Comparison of ENCODE assay signal across 9 mouse cellular contexts in genomic region chr5:20880386-20880785, GRCm38 (mm10). TPM values are rescaled to one million over a fixed set of nuclear protein-coding genes. Genes with fewer than 3 reads are reported as not detected.
A peak's percentile ranks its signal among the peaks of the same experiment; 100 is the strongest.
DNase-seq lines count a peak whose midpoint lies in the region; ATAC-seq and TF ChIP-seq lines count a peak whose summit lies in the region.
"Had no signal": no experiment of that assay in that cellular context is flagged by ENCODE, and none has a peak within 500 bp of the region (broad histone marks: within the 10 kb centered on the region; RNA-seq: fewer than 3 reads in every experiment).

No protein-coding gene starts in this region.

- H3K36me3 ChIP-seq in liver, adult 2 months (ENCODE audit: control insufficient read depth, insufficient read depth, low read length), result no peaks in the 10 kb centered on the region
- H3K36me3 ChIP-seq in limb, embryonic 11.5 days (ENCODE audit: control insufficient read depth, insufficient read depth, low read length), result no peaks in the 10 kb centered on the region
- no peaks in the 10 kb centered on the region for H3K36me3 ChIP-seq in neural tube, embryonic 14.5 days (ENCODE audit: control insufficient read depth, insufficient read depth, low read length)

- H3K27me3 ChIP-seq in liver, adult 2 months (ENCODE audit: control insufficient read depth, insufficient read depth, low read length), result no peaks in the 10 kb centered on the region
- H3K27me3 ChIP-seq in limb, embryonic 11.5 days (ENCODE audit: control insufficient read depth, insufficient read depth, low read length), result no peaks in the 10 kb centered on the region
- H3K27me3 ChIP-seq in neural tube, embryonic 14.5 days (ENCODE audit: control insufficient read depth, insufficient read depth, low read length), result no peaks in the 10 kb centered on the region

- H3K79me2 ChIP-seq in liver, adult 2 months (ENCODE audit: control insufficient read depth, insufficient read depth, low read length), result no peaks in the 10 kb centered on the region

- DNase-seq in liver, adult 2 months (ENCODE audit: extremely low read depth, low read depth, low spot score), result peak; percentile 12
- DNase-seq in liver, result no peak
- DNase-seq in limb, embryonic 11.5 days (ENCODE audit: low spot score), result no peak
- no peak for DNase-seq in cerebellum, postnatal 25 days
- no peak for DNase-seq in cerebellum, adult 11-12 months
- no peak for DNase-seq in layer of hippocampus, adult 9-10 months (ENCODE audit: low spot score)
- DNase-seq: thymus, adult 2 months had no signal

- no peak overlapping the region for H3K9ac ChIP-seq in liver, adult 2 months (ENCODE audit: low read depth, low read length)
- H3K9ac ChIP-seq in limb, embryonic 11.5 days (ENCODE audit: low read length), result no peak overlapping the region; the same call in 1 of the 2 replicates
- no peak overlapping the region for H3K9ac ChIP-seq in neural tube, embryonic 14.5 days (replicated peaks; ENCODE audit: low read depth, low read length)

- no peak overlapping the region for H3K4me3 ChIP-seq in liver, adult 2 months (ENCODE audit: insufficient read depth, low read depth, low read length)
- peak overlapping the region; percentile 4; the same call in 1 of the 2 replicates for H3K4me3 ChIP-seq in embryonic fibroblast, embryonic 13.5 days (ENCODE audit: insufficient read depth, low read length)
- H3K4me3 ChIP-seq in limb, embryonic 11.5 days (ENCODE audit: low read depth, low read length), result peak overlapping the region; percentile 73
- H3K4me3 ChIP-seq in neural tube, embryonic 14.5 days (ENCODE audit: low read depth, low read length), result peak overlapping the region; percentile 80

- H3K9me3 ChIP-seq in limb, embryonic 11.5 days (ENCODE audit: control insufficient read depth, low read length), result no peaks in the 10 kb centered on the region
- no peaks in the 10 kb centered on the region for H3K9me3 ChIP-seq in neural tube, embryonic 14.5 days (ENCODE audit: control insufficient read depth, low read length)

- ATAC-seq in limb, embryonic 11.5 days (ENCODE audit: insufficient number of reproducible peaks, low FRiP score, low TSS enrichment, low read depth), result no peak
- no peak for ATAC-seq in neural tube, embryonic 14.5 days (ENCODE audit: low read depth)

- H3K4me1 ChIP-seq in liver, adult 2 months (ENCODE audit: control insufficient read depth, insufficient read depth, low read length), result peaks cover 8% of the 10 kb centered on the region; the same call in 1 of the 2 replicates
- H3K4me1 ChIP-seq in embryonic fibroblast, embryonic 13.5 days (ENCODE audit: control insufficient read depth, insufficient read depth, low read length), result no peaks in the 10 kb centered on the region; the same call in 1 of the 2 replicates
- no peaks in the 10 kb centered on the region for H3K4me1 ChIP-seq in limb, embryonic 11.5 days (ENCODE audit: control insufficient read depth, insufficient read depth, low read length)
- H3K4me1 ChIP-seq in neural tube, embryonic 14.5 days (ENCODE audit: control insufficient read depth, insufficient read depth, low read length), result peaks cover 20% of the 10 kb centered on the region

- no peak for TF ChIP-seq POLR2A in liver, adult 2 months (IDR thresholded peaks at IDR 0.05; ENCODE audit: extremely low read depth, insufficient read depth, low read length)
- no peak for TF ChIP-seq POLR2A in embryonic fibroblast, embryonic 13.5 days (IDR thresholded peaks at IDR 0.05; ENCODE audit: low read depth, low read length)

- peak overlapping the region; percentile 44; the same call in 1 of the 2 replicates for H3K4me2 ChIP-seq in limb, embryonic 11.5 days (ENCODE audit: low read depth, severe bottlenecking)
- peak overlapping the region; percentile 57 for H3K4me2 ChIP-seq in neural tube, embryonic 14.5 days (ENCODE audit: low read depth, low read length)

- no peak for TF ChIP-seq CTCF in liver, adult 2 months (IDR thresholded peaks at IDR 0.05; ENCODE audit: low read depth, low read length)
- no peak for TF ChIP-seq CTCF in embryonic fibroblast, embryonic 13.5 days (IDR thresholded peaks at IDR 0.05; ENCODE audit: borderline replicate concordance, insufficient read depth, low read length)

- 90% methylated on average over 2 of the region's 2 CpGs for WGBS in liver, adult 2 months
- 78% methylated on average over 2 of the region's 2 CpGs for WGBS in limb, embryonic 11.5 days
- 70% methylated on average over 2 of the region's 2 CpGs for WGBS in neural tube, embryonic 14.5 days

- H3K27ac ChIP-seq in liver, adult 2 months (replicated peaks; ENCODE audit: insufficient read depth, low read depth, low read length), result no peak overlapping the region
- no peak overlapping the region for H3K27ac ChIP-seq in embryonic fibroblast, embryonic 13.5 days (ENCODE audit: insufficient read depth, low read length)
- no peak overlapping the region for H3K27ac ChIP-seq in limb, embryonic 11.5 days (replicated peaks; ENCODE audit: low read depth, low read length)
- H3K27ac ChIP-seq in neural tube, embryonic 14.5 days (ENCODE audit: low read depth, low read length), result no peak overlapping the region

RNA-seq across cellular contexts. Expression of gene Phtf2, which starts 1.5 kb away (rescaled TPM):
- 6.1 and 6.2 TPM in 2 replicates for total RNA-seq in liver, adult 2 months (2014; rRNA removed)
- 0.80 and 1.2 TPM in 2 replicates for polyA plus RNA-seq in liver, adult 2 months (2012; rRNA removed)
- polyA plus RNA-seq in embryonic fibroblast, embryonic 13.5 days (2011; ENCODE audit: insufficient read length, low read depth, missing spikeins), result 10.1 and 10.2 TPM in 2 replicates
- 17.7 and 21.2 TPM in 2 replicates for polyA plus RNA-seq in limb, embryonic 11.5 days (2014; fragmentation: Nextera tagmentation; extraction: Ambion mirVana)
- 34.4 and 37.1 TPM in 2 replicates for polyA plus RNA-seq in neural tube, embryonic 14.5 days (2014; fragmentation: Nextera tagmentation; extraction: Ambion mirVana)

RNA-seq across cellular contexts. Expression of gene Tmem60, which starts 1.6 kb away (rescaled TPM):
- 11.7 and 13.2 TPM in 2 replicates for total RNA-seq in liver, adult 2 months (2014; rRNA removed)
- polyA plus RNA-seq in liver, adult 2 months (2012; rRNA removed), result 6.0 and 8.3 TPM in 2 replicates
- 27.1 and 31.1 TPM in 2 replicates for polyA plus RNA-seq in embryonic fibroblast, embryonic 13.5 days (2011; ENCODE audit: insufficient read length, low read depth, missing spikeins)
- 46.1 and 51.4 TPM in 2 replicates for polyA plus RNA-seq in limb, embryonic 11.5 days (2014; fragmentation: Nextera tagmentation; extraction: Ambion mirVana)
- polyA plus RNA-seq in neural tube, embryonic 14.5 days (2014; fragmentation: Nextera tagmentation; extraction: Ambion mirVana), result 74.7 and 77.9 TPM in 2 replicates
